Mouse (Mus musculus) midbrain, embryonic 14.5 days (tissue): Measurements from ENCODE around the gene Nubpl. TPM values are rescaled to one million over a fixed set of nuclear protein-coding genes. Genes with fewer than 3 reads are reported as not detected.

Experiments used
- ATAC-seq: fragments of 200-750 bp; cut with Nextera tagmentation; 2 replicates; pipeline ENCODE4 v1.8.0; 2017; ENCODE audit warnings: moderate number of reproducible peaks, moderate library complexity; ENCODE audit not compliant: low FRiP score, low TSS enrichment
- DNase-seq: peaks from one replicate; pipeline ENCODE4 v3.0.0-alpha.2; 2015
- H3K27ac ChIP-seq: fragments of 300-500 bp; sonication (generic); replicated peaks from 2 replicates; pipeline ENCODE4 v1.5.1; 2014; ENCODE audit warnings: mild to moderate bottlenecking, low read depth, low read length, moderate library complexity
- H3K27me3 ChIP-seq: fragments of 300-500 bp; sonication (generic); 2 replicates; pipeline ENCODE4 v1.6.1; 2014; ENCODE audit warnings: low read length, control low read depth, mixed read lengths; ENCODE audit not compliant: control insufficient read depth, insufficient read depth
- H3K36me3 ChIP-seq: fragments of 300-500 bp; sonication (generic); 2 replicates; pipeline ENCODE4 v1.6.1; 2014; ENCODE audit warnings: low read length, control low read depth; ENCODE audit not compliant: control insufficient read depth, insufficient read depth
- H3K4me1 ChIP-seq: fragments of 300-500 bp; sonication (generic); 2 replicates; pipeline ENCODE4 v1.6.1; 2014; ENCODE audit warnings: mild to moderate bottlenecking, antibody characterized with exemption, low read length, control low read depth; ENCODE audit not compliant: control insufficient read depth, insufficient read depth
- H3K4me2 ChIP-seq: fragments of 300-500 bp; sonication (generic); 2 replicates; pipeline ENCODE4 v1.6.1; 2014; ENCODE audit warnings: mild to moderate bottlenecking, low read length, moderate library complexity
- H3K4me3 ChIP-seq: fragments of 300-500 bp; sonication (generic); replicated peaks from 2 replicates; pipeline ENCODE4 v1.5.1; 2014; ENCODE audit warnings: low read depth, low read length
- H3K9ac ChIP-seq: fragments of 300-500 bp; sonication (generic); replicated peaks from 2 replicates; pipeline ENCODE4 v1.6.1; 2014; ENCODE audit warnings: mild to moderate bottlenecking, low read length, moderate library complexity
- H3K9me3 ChIP-seq: fragments of 300-500 bp; sonication (generic); 2 replicates; pipeline ENCODE4 v1.6.1; 2016; ENCODE audit warnings: low read length, control low read depth, mixed read lengths; ENCODE audit not compliant: control insufficient read depth
- WGBS: fragments of 180-500 bp; shearing (Covaris S2); extraction: QIAGEN DNeasy Blood & Tissue Kit; methylation state at CpG from one replicate; pipeline ENCODE4 v1.1.7; 2014; 5-methylcytosine and 5-hydroxymethylcytosine counted together
- polyA plus RNA-seq: library from polyadenylated mRNA; unstranded; fragments of >200 nt; fragmentation: Nextera tagmentation; extraction: Ambion mirVana; gene quantifications from 2 replicates; pipeline ENCODE4 v1.2.1, GENCODE M21; 2014

Gene Nubpl
- polyA plus RNA-seq, 1 experiment from 2014 or later: 8.3 TPM

DNA sequence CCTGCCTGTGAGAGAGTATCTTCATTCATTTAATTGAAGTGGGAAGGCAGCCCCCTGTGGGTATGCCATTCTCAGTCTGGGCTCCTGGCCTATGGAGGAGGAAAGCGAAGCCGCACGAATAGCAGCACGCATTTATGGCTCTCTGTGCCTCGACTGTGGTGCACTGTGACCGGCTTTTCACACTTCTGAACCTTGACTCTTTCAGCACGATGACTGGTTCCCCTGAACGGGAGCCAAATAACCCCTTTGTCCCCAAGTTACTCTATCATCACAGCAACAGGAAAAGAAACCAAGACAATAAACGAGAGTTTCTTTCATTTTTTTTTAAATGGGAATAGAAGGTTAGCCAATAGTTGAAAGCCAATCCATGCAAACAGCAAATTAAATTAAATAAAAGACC lies 220.9 kb downstream of the Nubpl start:
- ATAC-seq (no peak), DNase-seq (no peak)
- Histone ChIP-seq H3K4me1 (no peaks in the 10 kb centered on the region), H3K4me2 (no peak overlapping the region), H3K36me3 (no peaks in the 10 kb centered on the region), H3K27me3 (no peaks in the 10 kb centered on the region), H3K4me3 (no peak overlapping the region), H3K9me3 (no peaks in the 10 kb centered on the region), H3K27ac (no peak overlapping the region), H3K9ac (no peak overlapping the region)
- WGBS: 74% methylated on average over 9 of the region's 9 CpGs

DNA sequence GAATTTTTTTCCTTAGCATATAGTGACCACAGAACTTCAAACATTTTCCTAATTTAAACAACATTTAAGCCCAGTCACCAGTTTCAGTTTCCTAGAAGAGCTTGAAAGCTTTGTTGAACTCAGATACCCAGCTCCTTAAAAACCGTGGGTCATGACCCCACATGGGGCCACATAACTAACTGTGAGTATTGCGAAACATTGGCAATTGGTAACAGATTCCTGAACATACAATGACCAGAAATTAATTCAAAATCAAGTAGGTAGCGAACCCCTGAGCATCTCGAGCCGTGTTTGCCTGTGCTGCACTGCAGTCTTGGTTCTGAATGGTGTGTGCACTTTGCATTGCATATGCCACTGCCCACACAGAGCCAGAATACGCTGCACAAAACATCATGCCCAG lies 221.6 kb downstream of the Nubpl start:
- Histone ChIP-seq H3K36me3 (no peaks in the 10 kb centered on the region), H3K4me1 (no peaks in the 10 kb centered on the region), H3K9me3 (no peaks in the 10 kb centered on the region), H3K9ac (no peak overlapping the region), H3K27ac (no peak overlapping the region), H3K27me3 (no peaks in the 10 kb centered on the region), H3K4me3 (no peak overlapping the region), H3K4me2 (no peak overlapping the region)
- ATAC-seq (no peak), DNase-seq (no peak)
- 87% methylated on average over 6 of the region's 6 CpGs for WGBS

DNA sequence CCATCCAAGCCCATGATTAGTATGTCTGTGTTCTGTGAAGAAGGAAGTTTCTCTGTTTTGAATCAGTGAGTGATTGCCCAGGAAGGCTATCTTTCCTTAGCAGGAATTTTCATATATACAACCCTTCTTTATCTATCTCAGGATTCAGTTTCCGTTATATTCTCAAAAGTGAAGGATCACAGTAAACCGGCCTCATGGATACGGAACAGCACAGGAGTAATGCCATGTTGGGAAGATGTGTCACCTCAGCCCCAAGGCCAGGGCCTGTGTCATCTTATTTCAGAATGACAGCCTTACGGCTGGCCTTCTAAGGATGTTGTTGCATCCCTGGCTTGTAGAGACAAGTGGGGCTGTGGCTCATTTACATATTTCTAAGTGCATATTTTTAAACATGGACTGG lies 231.0 kb downstream of the Nubpl start:
- ATAC-seq (no peak), DNase-seq (no peak)
- H3K9ac ChIP-seq: no peak overlapping the region
- H3K4me3 ChIP-seq: no peak overlapping the region
- WGBS: 95% methylated on average over 4 of the region's 4 CpGs
- no peaks in the 10 kb centered on the region for H3K27me3 ChIP-seq
- H3K4me1 ChIP-seq: no peaks in the 10 kb centered on the region
- H3K36me3 ChIP-seq: no peaks in the 10 kb centered on the region
- H3K27ac ChIP-seq: no peak overlapping the region
- no peaks in the 10 kb centered on the region for H3K9me3 ChIP-seq
- H3K4me2 ChIP-seq: no peak overlapping the region

DNA sequence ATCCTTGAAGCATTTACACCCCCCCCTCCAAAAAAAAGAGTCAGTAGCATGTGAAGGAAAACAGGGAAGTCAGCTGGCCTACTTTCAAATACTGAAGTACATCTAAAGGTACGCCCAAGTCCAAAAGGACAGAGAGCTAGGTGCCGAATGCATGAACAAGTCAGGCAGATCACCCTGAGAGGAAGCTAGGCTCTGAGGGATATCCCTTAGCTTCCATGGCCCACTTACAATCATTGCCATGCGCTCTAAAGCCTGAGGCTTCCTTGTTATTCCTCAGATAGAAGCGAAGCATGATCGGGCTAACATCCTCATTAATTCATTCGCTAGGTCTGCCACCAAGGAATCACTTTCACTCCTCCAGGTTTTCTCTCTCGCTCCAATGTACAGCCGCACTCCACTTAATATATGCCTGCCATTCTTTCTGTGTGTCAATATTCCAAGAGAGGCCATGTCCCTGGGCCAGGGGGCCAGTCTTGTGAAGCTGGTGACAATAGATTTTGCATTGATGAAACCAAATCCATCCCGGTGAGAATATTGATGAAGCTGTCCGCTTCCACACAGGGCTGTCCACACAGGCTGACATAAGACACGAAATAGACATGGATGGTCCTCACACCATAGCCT lies 237.7 kb downstream of the Nubpl start:
- Histone ChIP-seq H3K4me3 (no peak overlapping the region), H3K9me3 (no peaks in the 10 kb centered on the region), H3K27me3 (no peaks in the 10 kb centered on the region), H3K36me3 (no peaks in the 10 kb centered on the region), H3K4me1 (no peaks in the 10 kb centered on the region), H3K27ac (peak overlapping the region; percentile 61), H3K4me2 (no peak overlapping the region), H3K9ac (no peak overlapping the region)
- 45% methylated on average over 11 of the region's 11 CpGs for WGBS
- DNase-seq: peak; percentile 56
- ATAC-seq: no peak

DNA sequence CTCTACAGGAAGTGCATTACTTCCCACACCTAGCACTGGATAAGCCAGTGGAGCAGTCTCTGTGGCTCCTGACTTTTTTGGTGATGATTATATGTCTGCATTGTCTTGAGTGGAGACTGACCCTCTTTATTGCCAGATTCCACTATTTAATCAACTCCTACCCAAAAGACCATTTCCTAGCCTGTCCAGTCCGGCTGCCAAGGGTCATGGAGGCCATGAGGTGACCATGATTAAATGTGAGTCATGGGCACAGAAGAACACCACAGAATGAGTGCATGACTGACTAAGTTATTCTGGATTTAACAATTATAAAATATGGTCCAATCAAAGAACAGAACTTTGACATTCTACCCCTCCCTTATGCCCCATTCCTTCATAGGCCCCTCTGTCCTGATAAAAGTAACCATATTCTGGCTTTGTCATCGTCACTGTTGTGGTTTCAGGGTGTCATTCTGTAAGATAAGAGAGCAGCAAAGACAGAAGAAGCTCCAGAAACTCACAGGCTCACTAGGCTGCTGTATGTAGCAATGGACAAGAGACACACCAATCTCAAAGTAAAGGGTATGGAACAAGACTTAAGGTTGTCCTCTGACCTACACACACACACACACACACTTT lies 240.7 kb downstream of the Nubpl start:
- Histone ChIP-seq H3K4me1 (no peaks in the 10 kb centered on the region), H3K36me3 (no peaks in the 10 kb centered on the region), H3K27me3 (no peaks in the 10 kb centered on the region), H3K27ac (no peak overlapping the region), H3K9ac (no peak overlapping the region), H3K4me2 (no peak overlapping the region), H3K4me3 (no peak overlapping the region), H3K9me3 (no peaks in the 10 kb centered on the region)
- ATAC-seq (no peak), DNase-seq (no peak)
- 76% methylated on average over 2 of the region's 2 CpGs for WGBS

DNA sequence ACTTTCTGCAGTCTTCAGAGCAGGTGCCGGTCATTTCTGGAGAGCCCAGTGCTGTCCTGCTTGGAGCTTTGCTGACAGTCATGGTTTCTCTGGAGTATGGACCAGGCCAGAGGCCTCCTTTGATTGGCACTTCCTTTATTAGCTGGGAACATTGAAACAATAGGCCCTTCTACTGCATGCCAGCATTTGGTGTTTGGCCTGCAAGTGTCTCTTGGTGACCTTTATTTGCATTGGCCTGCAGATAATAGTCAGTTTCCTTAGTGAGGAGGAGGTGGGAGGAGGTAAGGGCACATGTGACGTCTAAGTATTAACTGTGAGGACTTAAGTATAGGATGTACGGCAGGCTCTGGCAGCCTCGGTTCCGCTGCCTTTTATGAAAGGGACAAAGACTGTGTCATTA lies 249.1 kb downstream of the Nubpl start:
- Histone ChIP-seq H3K27me3 (no peaks in the 10 kb centered on the region), H3K4me1 (peaks cover 4% of the 10 kb centered on the region; the same call in 1 of the 2 replicates), H3K4me2 (no peak overlapping the region), H3K27ac (no peak overlapping the region), H3K9me3 (no peaks in the 10 kb centered on the region), H3K36me3 (no peaks in the 10 kb centered on the region), H3K9ac (no peak overlapping the region), H3K4me3 (no peak overlapping the region)
- WGBS: 13% methylated on average over 5 of the region's 5 CpGs
- ATAC-seq: no peak
- peak; percentile 23 for DNase-seq

DNA sequence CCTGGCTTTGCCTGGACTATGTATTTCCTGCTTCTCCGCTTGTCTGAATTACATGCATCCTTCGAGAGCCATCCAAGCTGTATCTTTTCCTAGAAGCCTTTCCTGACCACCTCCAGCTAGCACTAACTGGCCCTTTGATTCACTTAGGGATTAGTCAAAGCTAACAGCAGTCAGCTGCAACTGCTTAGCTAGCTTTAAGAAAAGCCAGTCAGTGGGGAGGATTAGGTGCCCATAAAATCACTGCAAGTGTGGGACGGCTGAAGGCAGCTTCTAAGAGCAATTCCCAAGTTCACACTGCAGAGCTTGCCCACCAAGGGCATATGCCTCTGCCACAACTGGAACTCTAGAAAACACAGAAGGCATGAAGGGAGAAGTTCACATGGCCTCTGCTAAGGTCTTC lies 252.7 kb downstream of the Nubpl start:
- no peak overlapping the region for H3K27ac ChIP-seq
- ATAC-seq: no peak
- WGBS: 35% methylated on average over 3 of the region's 3 CpGs

DNA sequence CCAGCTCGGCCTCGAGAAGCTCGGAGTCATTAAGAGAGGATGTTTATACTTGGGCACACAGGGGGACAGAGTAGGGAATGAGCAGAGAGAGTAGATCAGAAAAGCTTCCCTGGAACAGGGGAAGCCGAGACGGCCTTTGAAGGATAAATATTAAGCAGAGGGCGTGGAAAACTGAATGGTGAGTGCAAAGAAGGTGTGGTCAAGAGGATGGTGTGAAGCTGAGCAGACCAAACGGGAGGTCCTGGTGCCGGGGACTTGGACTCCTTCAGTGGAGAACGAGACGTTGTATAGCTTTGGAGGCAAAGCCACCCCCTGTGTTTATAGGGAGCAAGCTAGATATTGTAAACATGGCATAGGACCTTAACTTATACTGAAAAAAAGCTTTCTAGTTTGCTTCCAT lies 261.9 kb downstream of the Nubpl start:
- 83% methylated on average over 10 of the region's 10 CpGs for WGBS
- H3K27me3 ChIP-seq: no peaks in the 10 kb centered on the region

More for the DNA sequence above, 252.7 kb downstream of the Nubpl start:
- DNase-seq: no peak
- no peak overlapping the region for H3K4me2 ChIP-seq
- no peaks in the 10 kb centered on the region for H3K36me3 ChIP-seq
- no peaks in the 10 kb centered on the region for H3K27me3 ChIP-seq
- H3K4me1 ChIP-seq: peaks cover 4% of the 10 kb centered on the region; the same call in 1 of the 2 replicates
- H3K9ac ChIP-seq: no peak overlapping the region
- H3K4me3 ChIP-seq: no peak overlapping the region
- no peaks in the 10 kb centered on the region for H3K9me3 ChIP-seq

DNA sequence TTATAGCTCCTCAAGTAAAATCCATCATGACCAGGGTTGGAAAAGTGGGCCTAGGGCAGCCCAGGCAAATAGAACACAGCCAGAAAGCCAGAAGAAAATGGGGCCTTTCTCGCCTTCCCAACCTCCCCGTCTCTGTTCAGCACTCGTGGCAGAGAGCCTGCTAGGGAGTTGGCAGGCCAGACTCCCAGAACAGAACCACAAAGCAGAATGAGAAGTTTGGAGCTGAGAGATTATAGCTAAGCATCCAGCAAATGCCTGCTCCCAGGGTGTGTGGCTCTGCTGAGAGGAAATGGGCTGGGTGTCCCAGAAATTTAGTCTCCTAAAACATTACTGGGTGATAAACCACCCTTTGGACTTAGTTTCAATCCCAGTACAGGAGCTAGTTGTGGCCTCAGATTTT lies 262.6 kb downstream of the Nubpl start:
- Histone ChIP-seq H3K4me2 (no peak overlapping the region), H3K4me1 (peaks cover 10% of the 10 kb centered on the region; the same call in 1 of the 2 replicates), H3K27me3 (no peaks in the 10 kb centered on the region), H3K9ac (no peak overlapping the region), H3K4me3 (no peak overlapping the region), H3K9me3 (no peaks in the 10 kb centered on the region), H3K27ac (no peak overlapping the region), H3K36me3 (no peaks in the 10 kb centered on the region)
- DNase-seq (no peak), ATAC-seq (no peak)
- WGBS: 74% methylated on average over 3 of the region's 3 CpGs

More for the DNA sequence above, 261.9 kb downstream of the Nubpl start:
- no peak for DNase-seq
- H3K4me1 ChIP-seq: peaks cover 10% of the 10 kb centered on the region; the same call in 1 of the 2 replicates
- H3K4me3 ChIP-seq: no peak overlapping the region
- H3K4me2 ChIP-seq: no peak overlapping the region
- no peaks in the 10 kb centered on the region for H3K9me3 ChIP-seq
- H3K9ac ChIP-seq: no peak overlapping the region
- H3K27ac ChIP-seq: no peak overlapping the region
- H3K36me3 ChIP-seq: no peaks in the 10 kb centered on the region
- ATAC-seq: no peak
